Mouse (Mus musculus) left cerebral cortex, adult 18-20 months (tissue): ENCODE results near the gene Fem1a. TPM values are rescaled to one million over a fixed set of nuclear protein-coding genes. Genes with fewer than 3 reads are reported as not detected.

Source experiments
- DNase-seq, 2 experiments: peaks; one replicate each; pipeline ENCODE4 v3.0.0; 2021 to 2022; ENCODE audit warnings: low spot score in 2 of 2, mixed read lengths in 1 of 2
- total RNA-seq, 2 experiments: library from RNA; stranded (reverse); gene quantifications; 2 replicates each; pipeline ENCODE4 v1.2.3; 2021

Gene Fem1a
- total RNA-seq, 2 experiments from 2014 or later, result 29.9 to 31.9 TPM

DNA sequence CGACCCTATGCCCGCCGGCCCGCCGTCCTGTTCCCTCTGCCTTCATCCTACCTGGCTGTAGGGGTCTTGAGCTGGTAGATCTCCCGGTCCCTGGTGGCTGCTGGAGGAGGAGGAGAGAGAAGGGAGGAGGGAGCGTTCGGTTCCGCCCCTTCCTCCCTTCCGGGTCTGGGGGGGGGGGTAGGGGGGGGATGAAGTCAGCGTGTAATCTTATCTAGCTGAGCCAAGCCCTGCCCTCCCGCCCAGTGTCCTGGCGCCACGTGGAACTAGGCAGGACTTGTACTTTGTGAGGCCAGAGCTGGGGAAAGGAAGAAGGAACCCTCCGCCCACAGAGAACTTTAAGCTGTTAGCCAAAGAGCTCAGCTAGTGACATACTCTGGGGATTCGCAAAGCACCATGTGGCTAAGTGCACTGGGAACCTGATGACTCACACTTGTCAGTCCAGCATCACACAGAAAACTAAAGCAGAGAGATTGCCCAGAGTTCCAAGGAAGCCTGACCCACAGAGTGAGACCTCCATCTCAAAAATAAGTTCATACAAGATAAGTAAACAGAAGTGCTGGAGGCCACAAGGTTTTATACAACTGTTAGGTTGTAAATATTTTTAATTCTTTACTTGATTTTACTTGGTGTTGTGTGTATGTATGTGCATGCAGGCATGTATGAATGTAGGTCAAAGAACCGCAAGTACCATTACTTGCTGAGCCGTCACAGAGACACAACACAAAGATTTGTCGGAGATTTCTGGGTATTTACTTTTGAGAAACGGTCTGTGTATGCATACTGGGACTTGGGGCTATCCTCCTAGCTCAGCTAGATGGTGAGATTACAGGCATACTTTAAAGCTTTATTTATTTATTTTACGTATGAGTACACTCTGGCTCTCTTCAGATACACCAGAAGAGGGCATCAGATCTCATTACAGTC is 20.3 kb downstream of the Fem1a start, which contains the start of gene Ticam1:
Gene Ticam1 (minus strand): TSS at position 144 of the 924 bp plus-strand sequence.
- peak; percentile 74 to 80 for DNase-seq

GRCm38 (mm10) chr17:56277567-56277893 is 20.9 kb downstream of the Fem1a start:
- DNase-seq, result no peak

DNA sequence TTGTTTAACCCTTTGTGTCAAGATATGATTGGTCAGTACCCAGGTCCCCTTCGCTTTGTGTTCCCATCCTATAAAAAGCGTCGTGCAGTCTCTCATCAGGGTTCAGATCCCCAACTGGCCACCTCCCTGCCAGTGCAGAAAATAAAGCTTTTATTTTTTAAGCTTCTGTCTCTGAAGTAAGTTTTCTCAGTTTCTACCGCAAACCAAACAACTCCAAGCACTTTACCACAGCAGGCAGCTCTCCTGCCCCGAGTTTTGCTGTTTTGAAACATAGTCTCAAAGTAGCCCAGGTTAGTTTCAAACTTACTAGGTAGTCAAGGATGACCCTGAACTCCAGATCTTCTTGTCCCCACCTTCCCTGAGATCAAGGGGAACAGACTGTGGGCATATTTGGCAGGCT is 21.7 kb downstream of the Fem1a start:
- no peak for DNase-seq

GRCm38 (mm10) chr17:56279481-56280155 is 23.0 kb downstream of the Fem1a start:
- no peak for DNase-seq

GRCm38 (mm10) chr17:56281193-56281592 is 24.6 kb downstream of the Fem1a start:
- DNase-seq, result no peak

DNA sequence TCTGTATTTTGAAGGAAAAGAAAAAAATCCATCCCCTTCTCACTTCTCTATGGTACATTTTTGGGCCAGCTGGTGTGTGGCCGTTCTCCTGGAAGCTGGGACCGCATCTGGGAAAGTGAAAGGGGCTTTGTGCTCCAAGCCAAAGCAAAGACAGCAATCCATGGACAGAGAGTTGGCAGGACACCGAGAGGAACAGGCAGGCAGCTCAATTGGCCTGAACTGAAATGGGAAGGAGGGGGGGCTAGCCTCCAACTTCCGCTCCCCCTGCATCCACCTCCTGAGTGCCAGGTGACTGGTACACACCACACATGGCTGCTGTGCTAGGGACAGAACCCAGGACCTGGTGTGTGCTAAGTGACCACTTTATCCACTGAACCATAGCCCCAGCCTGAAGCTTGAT is 26.2 kb downstream of the Fem1a start:
- DNase-seq, result peak in 1 of 2 experiments; percentile 45

DNA sequence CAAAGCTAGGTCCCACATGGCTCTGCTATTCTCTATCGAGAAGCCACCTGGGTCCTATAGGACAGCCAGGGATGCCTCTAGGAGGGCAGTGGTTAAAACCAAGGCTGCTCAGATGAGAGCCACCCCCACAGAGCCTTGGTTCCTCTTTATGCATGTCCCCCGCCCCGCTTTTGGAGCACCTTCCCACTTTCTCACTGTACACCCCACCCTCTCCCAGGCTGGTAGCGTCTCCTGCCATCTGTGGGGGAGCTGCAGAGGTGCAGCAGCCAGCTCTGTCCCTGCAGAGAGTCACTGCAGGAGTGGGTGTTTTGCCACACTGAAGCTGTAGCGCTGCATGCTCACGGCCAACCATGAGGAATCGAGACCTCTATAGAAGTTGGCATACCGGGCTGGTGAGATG is 26.7 kb downstream of the Fem1a start:
- peak; percentile 50 to 70 for DNase-seq

GRCm38 (mm10) chr17:56285995-56286394 is 29.4 kb downstream of the Fem1a start:
- no peak for DNase-seq

DNA sequence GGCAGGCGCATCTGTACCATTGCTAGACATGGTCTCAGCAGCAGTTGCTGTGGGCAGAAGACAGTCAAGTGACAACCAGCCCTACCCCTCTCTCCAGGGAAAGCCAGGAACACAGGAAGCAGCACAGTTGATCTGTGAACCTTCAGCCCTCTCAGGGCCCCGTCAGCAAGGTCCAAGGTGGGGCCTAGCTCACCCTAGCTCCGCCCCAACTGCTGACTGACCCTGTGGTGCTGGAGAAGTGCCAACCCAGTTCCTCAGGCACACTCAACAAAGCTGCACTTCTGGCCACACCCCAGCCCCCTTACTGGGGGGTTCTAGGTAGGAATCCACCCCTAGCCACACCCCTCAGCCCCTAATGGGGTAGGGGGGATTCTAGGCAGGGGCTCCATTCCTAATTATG is 31.2 kb downstream of the Fem1a start:
- DNase-seq, result no peak

DNA sequence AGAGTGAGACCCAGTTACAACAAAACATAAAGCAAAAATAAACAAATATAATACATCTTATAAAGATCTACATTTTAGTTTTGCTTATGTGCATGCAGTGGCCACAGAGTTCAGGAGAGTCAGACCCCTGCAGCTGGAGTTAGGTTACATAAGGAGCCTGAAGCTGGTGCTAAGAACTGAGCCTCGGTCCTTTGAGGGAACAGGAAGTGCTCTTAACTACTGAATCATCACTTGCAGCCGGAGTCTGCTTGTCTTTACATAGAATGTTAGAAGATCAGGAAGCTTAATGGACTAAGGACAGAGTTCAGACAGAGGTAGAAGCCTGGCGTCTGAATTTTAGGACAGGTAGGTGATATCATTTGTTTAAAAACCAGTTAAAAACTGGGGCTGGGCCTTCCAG is 32.3 kb downstream of the Fem1a start:
- no peak for DNase-seq

DNA sequence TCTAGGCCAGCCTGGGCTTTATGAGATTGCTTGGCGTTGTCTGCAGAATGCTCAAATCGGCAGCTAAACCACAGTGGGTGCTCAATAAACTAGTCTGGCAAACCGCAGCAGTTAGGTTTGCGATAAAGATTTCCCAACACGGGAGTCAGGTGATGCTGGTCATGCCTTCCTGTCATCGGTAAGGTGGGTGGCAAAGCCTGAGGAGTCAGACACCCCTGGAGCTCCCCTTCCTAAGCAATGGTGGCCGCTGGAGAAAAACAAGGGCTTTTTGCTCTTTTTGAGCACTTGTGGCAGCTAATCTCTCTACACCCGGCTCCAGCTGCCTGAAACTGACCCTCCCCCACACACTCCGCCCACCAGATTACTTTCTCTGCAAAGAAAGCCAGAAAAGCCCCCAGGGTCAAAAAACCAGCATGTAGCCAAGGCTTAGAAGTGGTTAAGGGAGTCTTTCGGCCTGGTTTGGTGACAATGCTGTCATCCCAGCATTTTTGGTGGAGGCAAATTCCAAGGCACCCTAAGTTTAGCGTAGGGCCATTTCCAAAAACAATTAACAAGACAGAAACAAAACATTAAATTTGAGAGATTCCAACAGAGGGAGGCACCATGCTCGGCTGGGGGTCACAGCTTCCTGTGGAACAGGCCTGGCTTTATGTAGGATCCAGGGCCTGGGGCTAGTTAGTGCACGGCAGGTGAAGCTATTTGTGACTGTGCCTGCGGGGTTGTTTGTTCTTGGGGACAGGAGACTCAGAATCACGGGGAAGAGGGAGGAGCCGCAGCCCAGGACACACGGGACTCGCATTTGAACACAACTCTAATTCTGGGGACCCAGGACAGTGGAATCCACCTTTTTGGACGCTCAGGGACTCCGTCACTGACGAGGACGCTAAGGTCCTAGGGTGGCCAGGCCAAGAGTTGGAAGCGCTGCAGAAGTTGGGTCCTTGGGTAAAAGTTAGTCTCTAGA is 33.0 kb downstream of the Fem1a start:
- DNase-seq, result no peak

GRCm38 (mm10) chr17:56290388-56291170 is 34.0 kb downstream of the Fem1a start:
- DNase-seq, result peak in 1 of 2 experiments; percentile 53

GRCm38 (mm10) chr17:56291171-56291511 is 34.5 kb downstream of the Fem1a start:
- DNase-seq, result peak; percentile 61 to 63

DNA sequence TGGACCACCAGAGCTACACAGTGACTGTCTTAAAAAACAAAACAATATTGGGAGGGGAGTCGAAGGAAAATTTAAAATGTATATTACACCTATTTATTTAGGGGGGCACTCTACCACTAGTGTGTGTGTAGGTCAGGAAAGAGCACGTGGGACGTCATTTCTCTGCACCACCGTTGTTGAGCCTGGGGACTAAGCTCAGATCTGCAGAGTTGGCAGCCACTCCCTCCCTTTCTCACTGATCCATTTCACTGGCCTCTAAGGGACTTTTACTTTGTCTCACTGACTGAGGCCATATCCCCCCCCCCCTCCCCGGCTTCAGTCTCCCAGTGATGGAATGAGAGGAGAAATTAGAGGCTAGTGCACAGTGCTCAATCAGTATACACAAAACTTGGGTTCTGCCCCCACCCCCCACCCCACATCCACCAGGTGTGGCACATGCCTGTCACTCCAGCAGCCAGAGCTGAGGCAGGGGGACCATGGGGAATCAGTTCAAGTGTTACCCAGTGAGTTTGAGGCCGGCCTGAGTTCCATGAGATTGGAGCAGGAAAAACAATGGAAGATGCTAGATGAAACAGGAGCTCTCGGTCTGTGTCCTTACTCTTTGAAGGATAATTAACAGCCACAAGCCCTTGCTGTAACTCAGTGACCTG is 35.3 kb downstream of the Fem1a start:
- no peak for DNase-seq

GRCm38 (mm10) chr17:56292531-56293222 is 36.1 kb downstream of the Fem1a start, which contains the start of gene Plin3:
TSS of gene Plin3 (minus strand) at chr17:56292873.
- no peak for DNase-seq

- DNase-seq, result no peak
Observed at GRCm38 (mm10) chr17:56293291-56293690, 36.7 kb downstream of the Fem1a start.

DNA sequence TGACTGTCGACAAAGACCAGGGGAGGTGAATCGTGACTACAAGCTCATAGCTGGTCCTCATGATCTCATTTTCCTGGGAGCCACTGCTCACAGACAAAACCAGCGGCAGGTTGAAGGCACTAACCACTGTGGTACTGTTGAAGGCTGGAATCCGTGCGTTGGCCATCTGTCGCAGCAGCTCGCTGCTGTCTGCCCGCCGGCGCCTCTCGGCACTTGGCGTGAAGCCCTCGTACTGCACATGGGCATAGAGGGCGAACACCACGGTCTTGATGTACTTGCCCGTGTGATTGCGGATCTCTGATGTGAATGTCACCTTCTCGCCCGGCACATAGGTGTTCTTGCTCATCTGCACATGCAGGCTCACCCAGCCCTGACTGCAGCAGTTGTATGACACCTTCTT is 37.6 kb downstream of the Fem1a start:
- DNase-seq, result peak in 1 of 2 experiments; percentile 53

- no peak for DNase-seq
Observed at GRCm38 (mm10) chr17:56296201-56296600, 39.6 kb downstream of the Fem1a start.

DNA sequence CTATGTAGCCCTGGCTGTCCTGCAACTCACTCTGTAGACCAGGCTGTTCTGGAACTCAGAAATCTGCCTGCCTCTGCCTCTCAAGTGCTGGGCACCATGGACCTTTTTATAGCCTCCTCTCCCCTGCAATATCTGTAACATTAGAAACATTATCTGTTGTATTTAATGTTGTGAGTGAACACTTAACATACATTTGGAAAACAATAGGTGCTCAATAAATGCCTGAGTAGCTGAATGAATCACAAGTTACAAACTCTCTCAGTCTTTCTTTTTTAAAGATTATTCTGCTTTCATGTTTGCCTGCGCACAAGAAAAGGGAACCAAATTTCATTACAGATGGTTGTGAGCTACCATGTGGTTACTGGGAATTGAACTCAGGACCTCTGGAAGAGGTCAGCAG is 41.6 kb downstream of the Fem1a start:
- DNase-seq, result no peak
